ENCODE assay signal across 11 mouse cellular contexts in the genomic region with DNA sequence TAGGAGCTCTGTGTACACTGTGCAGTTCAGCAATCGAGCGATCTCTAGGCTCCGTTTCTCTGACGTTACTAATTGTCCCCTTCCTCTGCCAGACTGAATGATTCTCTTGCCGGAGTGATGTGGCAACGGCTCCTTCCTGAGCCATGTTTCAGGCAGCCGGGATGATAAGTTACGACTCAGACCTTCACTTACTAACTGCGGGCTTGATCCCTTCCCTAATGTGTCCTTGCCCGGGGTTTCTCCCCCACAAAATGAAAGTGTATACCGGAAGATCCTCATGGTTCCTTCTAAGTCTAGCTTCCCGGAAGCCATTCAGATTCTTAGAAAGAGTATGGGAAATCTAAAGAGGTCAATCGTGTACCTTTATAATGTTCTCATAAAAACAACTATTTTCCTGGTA. TPM values are rescaled to one million over a fixed set of nuclear protein-coding genes. Genes with fewer than 3 reads are reported as not detected.
DNase-seq lines count a peak whose midpoint lies in the region; ATAC-seq lines count a peak whose summit lies in the region.
"Had no signal": no experiment of that assay in that cellular context is flagged by ENCODE, and none has a peak within 500 bp of the region (broad histone marks: within the 10 kb centered on the region; RNA-seq: fewer than 3 reads in every experiment).

No protein-coding gene starts in this region.

- 0 out of 2 replicates have a peak overlapping the region, but pooled peaks have one; percentile 8 for H3K4me2 ChIP-seq in hindbrain, embryonic 12.5 days (replicated peaks)
- H3K4me2 ChIP-seq in midbrain, embryonic 15.5 days = 0 out of 2 replicates have a peak overlapping the region, but pooled peaks have one; percentile 1
- H3K4me2 ChIP-seq in midbrain, embryonic 13.5 days (replicated peaks) = no peak overlapping the region
- H3K4me2 ChIP-seq in hindbrain, embryonic 16.5 days (ENCODE audit: low read length) = peak overlapping the region; percentile 27
- H3K4me2 ChIP-seq in neural tube, embryonic 15.5 days = peak overlapping the region; percentile 15; the same call in 1 of the 2 replicates

- no peak overlapping the region for H3K4me3 ChIP-seq in hindbrain, embryonic 12.5 days
- no peak overlapping the region for H3K4me3 ChIP-seq in hindbrain, embryonic 10.5 days
- no peak overlapping the region for H3K4me3 ChIP-seq in midbrain, embryonic 15.5 days
- H3K4me3 ChIP-seq in midbrain, embryonic 13.5 days (replicated peaks) = no peak overlapping the region
- H3K4me3 ChIP-seq in hindbrain, embryonic 16.5 days (ENCODE audit: low read length) = no peak overlapping the region
- 0 out of 2 replicates have a peak overlapping the region, but pooled peaks have one; percentile 3 for H3K4me3 ChIP-seq in neural tube, embryonic 15.5 days (replicated peaks)

- H3K4me1 ChIP-seq in hindbrain, embryonic 12.5 days = peaks cover 9% of the 10 kb centered on the region; the same call in 1 of the 2 replicates
- H3K4me1 ChIP-seq in hindbrain, embryonic 10.5 days (replicated peaks) = peaks cover 4% of the 10 kb centered on the region; the same call in 1 of the 2 replicates
- peaks cover 7% of the 10 kb centered on the region for H3K4me1 ChIP-seq in midbrain, embryonic 15.5 days
- H3K4me1 ChIP-seq in midbrain, embryonic 13.5 days (replicated peaks) = peaks cover 10% of the 10 kb centered on the region
- peaks cover 3% of the 10 kb centered on the region; the same call in 1 of the 2 replicates for H3K4me1 ChIP-seq in hindbrain, embryonic 16.5 days (ENCODE audit: control insufficient read depth, insufficient read depth, low read depth, low read length)
- H3K4me1 ChIP-seq in neural tube, embryonic 15.5 days = peaks cover 7% of the 10 kb centered on the region

- no peak overlapping the region for H3K9ac ChIP-seq in hindbrain, embryonic 12.5 days
- H3K9ac ChIP-seq in midbrain, embryonic 15.5 days = no peak overlapping the region
- no peak overlapping the region for H3K9ac ChIP-seq in midbrain, embryonic 13.5 days (replicated peaks)
- H3K9ac ChIP-seq in hindbrain, embryonic 16.5 days (ENCODE audit: low read depth, low read length) = no peak overlapping the region
- H3K9ac ChIP-seq in neural tube, embryonic 15.5 days (replicated peaks) = no peak overlapping the region

- H3K36me3 ChIP-seq in hindbrain, embryonic 12.5 days = no peaks in the 10 kb centered on the region
- H3K36me3 ChIP-seq in hindbrain, embryonic 10.5 days = no peaks in the 10 kb centered on the region
- H3K36me3 ChIP-seq in midbrain, embryonic 15.5 days (replicated peaks) = no peaks in the 10 kb centered on the region
- H3K36me3 ChIP-seq in midbrain, embryonic 13.5 days = no peaks in the 10 kb centered on the region
- no peaks in the 10 kb centered on the region for H3K36me3 ChIP-seq in hindbrain, embryonic 16.5 days (ENCODE audit: control insufficient read depth, insufficient read depth, low read length)
- no peaks in the 10 kb centered on the region for H3K36me3 ChIP-seq in neural tube, embryonic 15.5 days

- H3K27me3 ChIP-seq in hindbrain, embryonic 12.5 days = peaks cover 22% of the 10 kb centered on the region
- peaks cover 76% of the 10 kb centered on the region for H3K27me3 ChIP-seq in hindbrain, embryonic 10.5 days (ENCODE audit: insufficient read depth, poor library complexity, severe bottlenecking)
- peaks cover 12% of the 10 kb centered on the region for H3K27me3 ChIP-seq in midbrain, embryonic 15.5 days (replicated peaks)
- peaks cover 33% of the 10 kb centered on the region for H3K27me3 ChIP-seq in midbrain, embryonic 13.5 days
- no peaks in the 10 kb centered on the region for H3K27me3 ChIP-seq in hindbrain, embryonic 16.5 days (replicated peaks; ENCODE audit: control insufficient read depth, insufficient read depth, low read length)
- no peaks in the 10 kb centered on the region for H3K27me3 ChIP-seq in neural tube, embryonic 15.5 days (replicated peaks)

- ATAC-seq in hindbrain, embryonic 12.5 days (ENCODE audit: low FRiP score) = no peak
- ATAC-seq in midbrain, embryonic 15.5 days (replicated peaks) = no peak
- ATAC-seq in midbrain, embryonic 13.5 days = no peak
- no peak for ATAC-seq in hindbrain, embryonic 16.5 days
- ATAC-seq in neural tube, embryonic 15.5 days (ENCODE audit: low FRiP score) = no peak

- no peak overlapping the region for H3K27ac ChIP-seq in hindbrain, embryonic 12.5 days
- H3K27ac ChIP-seq in hindbrain, embryonic 10.5 days = no peak overlapping the region
- H3K27ac ChIP-seq in midbrain, embryonic 15.5 days = no peak overlapping the region
- H3K27ac ChIP-seq in midbrain, embryonic 13.5 days = no peak overlapping the region
- no peak overlapping the region for H3K27ac ChIP-seq in hindbrain, embryonic 16.5 days (ENCODE audit: low read depth, low read length)
- no peak overlapping the region for H3K27ac ChIP-seq in neural tube, embryonic 15.5 days (replicated peaks)

- WGBS in hindbrain, embryonic 12.5 days = 70% methylated on average over 13 of the region's 13 CpGs
- 83% methylated on average over 13 of the region's 13 CpGs for WGBS in hindbrain, embryonic 10.5 days
- WGBS in midbrain, embryonic 15.5 days = 79% methylated on average over 13 of the region's 13 CpGs
- WGBS in midbrain, embryonic 13.5 days = 86% methylated on average over 13 of the region's 13 CpGs
- 70% methylated on average over 13 of the region's 13 CpGs for WGBS in hindbrain, embryonic 16.5 days
- 67% methylated on average over 13 of the region's 13 CpGs for WGBS in neural tube, embryonic 15.5 days

- no peaks in the 10 kb centered on the region for H3K9me3 ChIP-seq in hindbrain, embryonic 12.5 days (replicated peaks)
- peaks cover 8% of the 10 kb centered on the region; the same call in 1 of the 2 replicates for H3K9me3 ChIP-seq in hindbrain, embryonic 10.5 days
- no peaks in the 10 kb centered on the region for H3K9me3 ChIP-seq in midbrain, embryonic 15.5 days
- no peaks in the 10 kb centered on the region for H3K9me3 ChIP-seq in midbrain, embryonic 13.5 days
- H3K9me3 ChIP-seq in hindbrain, embryonic 16.5 days (ENCODE audit: control insufficient read depth, low read length) = no peaks in the 10 kb centered on the region
- H3K9me3 ChIP-seq in neural tube, embryonic 15.5 days (replicated peaks) = no peaks in the 10 kb centered on the region

- no peak for DNase-seq in hindbrain, embryonic 10.5 days (ENCODE audit: low spot score)
- no peak for DNase-seq in layer of hippocampus, adult 11-12 months (ENCODE audit: low spot score)
- DNase-seq: gastrocnemius, postnatal 25 days; lung, postnatal 14 days; right cerebral cortex, postnatal 14 days had no signal

RNA-seq across cellular contexts. Expression of gene Slc25a4, which starts 41.4 kb away (rescaled TPM):
- polyA plus RNA-seq in hindbrain, embryonic 12.5 days (2016; fragmentation: Nextera tagmentation; extraction: Ambion mirVana) = 561 and 574 TPM in 2 replicates
- polyA plus RNA-seq in hindbrain, embryonic 10.5 days (2016; fragmentation: Nextera tagmentation; extraction: Ambion mirVana) = 504 and 541 TPM in 2 replicates
- polyA plus RNA-seq in midbrain, embryonic 15.5 days (2015; fragmentation: Nextera tagmentation; extraction: Ambion mirVana) = 811 and 847 TPM in 2 replicates
- polyA plus RNA-seq in midbrain, embryonic 13.5 days (2015; fragmentation: Nextera tagmentation; extraction: Ambion mirVana) = 693 and 718 TPM in 2 replicates
- polyA plus RNA-seq in hindbrain, embryonic 16.5 days (2015; fragmentation: Nextera tagmentation; extraction: Ambion mirVana) = 1,030 and 1,170 TPM in 2 replicates
- polyA plus RNA-seq in neural tube, embryonic 15.5 days (2015; fragmentation: Nextera tagmentation; extraction: Ambion mirVana) = 979 and 1,100 TPM in 2 replicates

RNA-seq across cellular contexts. Expression of gene Helt, which starts 42.0 kb away (rescaled TPM):
- polyA plus RNA-seq in hindbrain, embryonic 12.5 days (2016; fragmentation: Nextera tagmentation; extraction: Ambion mirVana) = 1.2 and 2.8 TPM in 2 replicates
- polyA plus RNA-seq in hindbrain, embryonic 10.5 days (2016; fragmentation: Nextera tagmentation; extraction: Ambion mirVana) = 0.27 and 0.41 TPM in 2 replicates
- 5.4 and 5.8 TPM in 2 replicates for polyA plus RNA-seq in midbrain, embryonic 15.5 days (2015; fragmentation: Nextera tagmentation; extraction: Ambion mirVana)
- polyA plus RNA-seq in midbrain, embryonic 13.5 days (2015; fragmentation: Nextera tagmentation; extraction: Ambion mirVana) = 27.1 and 38.4 TPM in 2 replicates
- polyA plus RNA-seq in hindbrain, embryonic 16.5 days (2015; fragmentation: Nextera tagmentation; extraction: Ambion mirVana) = 1.0 TPM in 1 of 2 replicates, not detected in the other
- polyA plus RNA-seq in neural tube, embryonic 15.5 days (2015; fragmentation: Nextera tagmentation; extraction: Ambion mirVana) = not detected in 2 replicates
- polyA plus RNA-seq: large intestine, adult 2 months had no signal
